Mouse (Mus musculus) liver, embryonic 14.5 days (tissue): ENCODE data around the gene Kdm2b.

Source experiments
- CTCF ChIP-seq: IDR thresholded peaks from 2 replicates; pipeline ENCODE4 v1.5.1; 2016; ENCODE audit warnings: antibody characterized with exemption, low read depth, control low read depth
- EP300 ChIP-seq: IDR thresholded peaks from 2 replicates; pipeline ENCODE4 v1.6.1; 2016; ENCODE audit warnings: antibody characterized with exemption, low read depth

- peak; percentile 41 for TF ChIP-seq EP300
- no peak for TF ChIP-seq CTCF
Measured at GRCm38 (mm10) chr5:122990411-122991160, 963 bp upstream of the Kdm2b start.
